Mouse (Mus musculus) thymus, adult 2 months (tissue): Measurements from ENCODE around the gene Gm5269.

Source experiments
- CTCF ChIP-seq: fragments of 200-500 bp; IDR thresholded peaks from 2 replicates; pipeline ENCODE4 v1.5.1; 2012; ENCODE audit warnings: mild to moderate bottlenecking, control low read depth, low read length, moderate library complexity, borderline replicate concordance; ENCODE audit not compliant: control insufficient read depth, poor library complexity, insufficient read depth; ENCODE audit errors: extremely low read depth
- POLR2A ChIP-seq: fragments of 200-500 bp; IDR thresholded peaks from 2 replicates; pipeline ENCODE4 v1.6.1; 2012; ENCODE audit warnings: mild to moderate bottlenecking, low read length, control low read depth, moderate library complexity; ENCODE audit not compliant: control insufficient read depth, poor library complexity, insufficient read depth; ENCODE audit errors: extremely low read depth

- no peak for TF ChIP-seq POLR2A
- no peak for TF ChIP-seq CTCF
Measured at GRCm38 (mm10) chr1:45877463-45877862, 12.6 kb downstream of the Gm5269 start.
